In genomic region chr4:148859415-148859814, GRCm38 (mm10) we compare ENCODE assay signal across 8 mouse cellular contexts. TPM values are rescaled to one million over a fixed set of nuclear protein-coding genes. Genes with fewer than 3 reads are reported as not detected.
DNase-seq lines count a peak whose midpoint lies in the region; ATAC-seq lines count a peak whose summit lies in the region.

No protein-coding gene starts in this region.

- H3K4me1 ChIP-seq in lung, embryonic 15.5 days: peaks cover 30% of the 10 kb centered on the region
- H3K4me1 ChIP-seq in forebrain, embryonic 15.5 days: peaks cover 59% of the 10 kb centered on the region
- peaks cover 30% of the 10 kb centered on the region for H3K4me1 ChIP-seq in limb, embryonic 12.5 days (replicated peaks)
- H3K4me1 ChIP-seq in stomach, embryonic 14.5 days (ENCODE audit: control insufficient read depth, insufficient read depth, low read length): peaks cover 10% of the 10 kb centered on the region; the same call in 1 of the 2 replicates

- H3K4me3 ChIP-seq in lung, embryonic 15.5 days: peak overlapping the region; percentile 21; the same call in 1 of the 2 replicates
- H3K4me3 ChIP-seq in forebrain, embryonic 15.5 days: peak overlapping the region; percentile 24
- peak overlapping the region; percentile 37 for H3K4me3 ChIP-seq in limb, embryonic 12.5 days (replicated peaks)
- peak overlapping the region; percentile 13; the same call in 1 of the 2 replicates for H3K4me3 ChIP-seq in stomach, embryonic 14.5 days (ENCODE audit: low read depth, low read length)

- 52% methylated on average over 7 of the region's 7 CpGs for WGBS in lung, embryonic 15.5 days
- WGBS in forebrain, embryonic 15.5 days: 35% methylated on average over 7 of the region's 7 CpGs
- WGBS in limb, embryonic 12.5 days: 49% methylated on average over 7 of the region's 7 CpGs
- 59% methylated on average over 7 of the region's 7 CpGs for WGBS in stomach, embryonic 14.5 days

- no peak overlapping the region for H3K27ac ChIP-seq in lung, embryonic 15.5 days
- peak overlapping the region; percentile 78 for H3K27ac ChIP-seq in forebrain, embryonic 15.5 days (replicated peaks)
- no peak overlapping the region for H3K27ac ChIP-seq in limb, embryonic 12.5 days
- H3K27ac ChIP-seq in stomach, embryonic 14.5 days (ENCODE audit: low read length): no peak overlapping the region

- intact Hi-C loops in gastrocnemius, postnatal 14 days (cut with DNase I; ENCODE audit: low total_unique reads): no loop called here

- ATAC-seq in lung, embryonic 15.5 days (ENCODE audit: borderline replicate concordance, extremely low read depth, low FRiP score, low TSS enrichment): no peak
- peak; percentile 12 for ATAC-seq in forebrain, embryonic 15.5 days (replicated peaks)
- 0 out of 2 replicates have a peak, but pooled peaks have one; percentile 16 for ATAC-seq in limb, embryonic 12.5 days (ENCODE audit: insufficient number of reproducible peaks, insufficient read depth, low FRiP score, low TSS enrichment, low read depth)
- ATAC-seq in stomach, embryonic 14.5 days (ENCODE audit: insufficient number of reproducible peaks, insufficient read depth, low FRiP score, low read depth): no peak

- H3K9ac ChIP-seq in lung, embryonic 15.5 days: no peak overlapping the region
- H3K9ac ChIP-seq in forebrain, embryonic 15.5 days (replicated peaks): no peak overlapping the region
- H3K9ac ChIP-seq in limb, embryonic 12.5 days (replicated peaks): peak overlapping the region; percentile 42
- H3K9ac ChIP-seq in stomach, embryonic 14.5 days (replicated peaks; ENCODE audit: low read depth, low read length): no peak overlapping the region

- peaks cover 35% of the 10 kb centered on the region for H3K27me3 ChIP-seq in lung, embryonic 15.5 days
- H3K27me3 ChIP-seq in forebrain, embryonic 15.5 days: peaks cover 26% of the 10 kb centered on the region; the same call in 1 of the 2 replicates
- peaks cover 69% of the 10 kb centered on the region for H3K27me3 ChIP-seq in limb, embryonic 12.5 days
- 0 out of 2 replicates have a peak, but pooled peaks cover 4% of the 10 kb centered on the region for H3K27me3 ChIP-seq in stomach, embryonic 14.5 days (ENCODE audit: control insufficient read depth, insufficient read depth, low read length)

- no peaks in the 10 kb centered on the region for H3K36me3 ChIP-seq in lung, embryonic 15.5 days
- no peaks in the 10 kb centered on the region for H3K36me3 ChIP-seq in forebrain, embryonic 15.5 days
- no peaks in the 10 kb centered on the region for H3K36me3 ChIP-seq in limb, embryonic 12.5 days
- H3K36me3 ChIP-seq in stomach, embryonic 14.5 days (ENCODE audit: control insufficient read depth, insufficient read depth, low read length): no peaks in the 10 kb centered on the region

- H3K4me2 ChIP-seq in lung, embryonic 15.5 days: peak overlapping the region; percentile 49
- H3K4me2 ChIP-seq in forebrain, embryonic 15.5 days (replicated peaks): peak overlapping the region; percentile 57
- peak overlapping the region; percentile 70 for H3K4me2 ChIP-seq in limb, embryonic 12.5 days
- H3K4me2 ChIP-seq in stomach, embryonic 14.5 days (replicated peaks; ENCODE audit: low read depth, low read length): peak overlapping the region; percentile 38

- no peak for DNase-seq in lung, postnatal 4 days
- DNase-seq in ovary, adult 18-20 months (ENCODE audit: low spot score): no peak
- no peak for DNase-seq in thymus, postnatal 25 days
- DNase-seq in gastrocnemius, postnatal 14 days: no peak

- no peaks in the 10 kb centered on the region for H3K9me3 ChIP-seq in lung, embryonic 15.5 days
- no peaks in the 10 kb centered on the region for H3K9me3 ChIP-seq in forebrain, embryonic 15.5 days
- no peaks in the 10 kb centered on the region for H3K9me3 ChIP-seq in limb, embryonic 12.5 days
- no peaks in the 10 kb centered on the region for H3K9me3 ChIP-seq in stomach, embryonic 14.5 days (ENCODE audit: control insufficient read depth, low read depth, low read length)

RNA-seq across cellular contexts. Expression of gene Casz1, which starts 55.2 kb away (rescaled TPM):
- polyA plus RNA-seq in lung, embryonic 15.5 days (2015; fragmentation: Nextera tagmentation; extraction: Ambion mirVana): 5.4 and 6.5 TPM in 2 replicates
- polyA plus RNA-seq in forebrain, embryonic 15.5 days (2015; fragmentation: Nextera tagmentation; extraction: Ambion mirVana): 0.68 and 1.1 TPM in 2 replicates
- 3.9 and 4.7 TPM in 2 replicates for polyA plus RNA-seq in limb, embryonic 12.5 days (2016; fragmentation: Nextera tagmentation; extraction: Ambion mirVana)
- 10.3 and 11.2 TPM in 2 replicates for polyA plus RNA-seq in stomach, embryonic 14.5 days (2014; fragmentation: Nextera tagmentation; extraction: Ambion mirVana)
- total RNA-seq in gastrocnemius, postnatal 14 days (2021): 10 to 100 TPM; 31.2 to 32.9 TPM

Comparison
In these comparisons a context has a peak if more than half of its experiments do, and no peak if none do; other contexts are left out.
1. ATAC-seq: peak in forebrain, embryonic 15.5 days (single experiment) and limb, embryonic 12.5 days (single experiment); none in lung, embryonic 15.5 days (single experiment) and stomach, embryonic 14.5 days (single experiment).
2. Peak in every context shown above with its lines, with median percentiles within 50 percentile points of each other: H3K4me2 ChIP-seq and H3K4me3 ChIP-seq.